Mouse (Mus musculus): ENCODE data around the gene Gadd45g. TPM values are rescaled to one million over a fixed set of nuclear protein-coding genes. Genes with fewer than 3 reads are reported as not detected.

Gene Gadd45g
- polyA plus RNA-seq, 1 experiment from 2014 or later = 60.1 TPM

DNA sequence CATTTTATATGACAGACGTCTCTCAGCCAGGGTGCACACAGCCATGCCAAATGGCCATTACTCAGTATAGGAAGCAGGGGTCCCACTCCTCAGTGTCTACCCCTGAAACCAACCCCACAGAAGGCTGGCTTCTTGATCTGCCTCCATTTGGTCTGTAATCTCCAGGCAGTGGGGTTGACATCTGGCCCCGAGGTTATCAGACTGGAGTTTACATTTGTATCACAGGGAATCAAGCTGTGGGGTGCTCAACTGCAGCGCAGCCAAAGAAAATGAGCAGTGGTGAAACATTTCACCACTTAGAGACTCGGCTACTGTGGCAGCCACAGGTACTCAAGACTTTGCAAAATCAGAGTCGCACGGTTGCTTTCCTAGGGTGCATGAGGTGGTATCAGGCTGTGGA is 5.8 kb upstream of the Gadd45g start:
- DNase-seq (ENCODE audit: low spot score) = no peak
- Histone ChIP-seq H3K4me1 (replicated peaks; ENCODE audit: insufficient read depth, low read length) (peaks cover 4% of the 10 kb centered on the region; the same call in 1 of the 2 replicates), H3K4me2 (ENCODE audit: low read length) (no peak overlapping the region), H3K27me3 (ENCODE audit: insufficient read depth, low read length) (no peaks in the 10 kb centered on the region), H3K27ac (no peak overlapping the region), H3K4me3 (replicated peaks; ENCODE audit: low read depth, low read length) (no peak overlapping the region), H3K36me3 (ENCODE audit: insufficient read depth, low read length) (no peaks in the 10 kb centered on the region), H3K9ac (ENCODE audit: low read depth, low read length) (no peak overlapping the region), H3K9me3 (replicated peaks; ENCODE audit: low read length) (no peaks in the 10 kb centered on the region)
- ATAC-seq (replicated peaks; ENCODE audit: low FRiP score, low read depth) = no peak
- no peak for TF ChIP-seq CTCF (IDR thresholded peaks at IDR 0.05; ENCODE audit: low read depth)
- 52% methylated on average over 6 of the region's 6 CpGs for WGBS

DNA sequence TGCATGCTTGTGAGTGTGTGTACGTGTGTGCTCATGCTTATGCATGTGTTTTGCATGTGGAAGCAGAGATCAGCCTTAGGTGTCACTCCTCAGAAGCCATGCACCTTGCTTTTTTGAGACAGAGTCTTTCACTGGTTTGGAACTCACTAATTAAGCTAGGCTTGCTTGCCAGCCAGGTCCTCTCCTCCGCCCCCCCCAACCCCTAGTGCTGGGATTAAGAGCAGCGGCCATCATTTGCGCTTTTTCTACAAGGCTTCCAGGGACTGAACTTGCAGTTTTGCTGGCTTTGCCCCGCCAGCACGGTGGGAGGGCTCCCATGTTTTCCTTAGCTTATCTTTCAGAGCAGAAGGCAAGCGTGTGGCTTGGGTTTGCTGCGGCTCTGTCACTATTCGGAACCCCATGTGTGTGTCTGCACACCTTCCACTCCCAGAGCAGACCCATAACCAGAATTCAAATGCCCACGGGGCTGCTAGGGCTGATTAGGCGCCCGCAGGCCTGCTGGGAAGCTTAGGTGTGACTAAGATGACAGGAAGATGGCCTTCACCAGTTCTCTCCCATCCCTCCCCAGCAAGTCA is 4.8 kb upstream of the Gadd45g start:
- ATAC-seq (replicated peaks; ENCODE audit: low FRiP score, low read depth) = no peak
- Histone ChIP-seq H3K27ac (no peak overlapping the region), H3K9ac (ENCODE audit: low read depth, low read length) (no peak overlapping the region)

DNA sequence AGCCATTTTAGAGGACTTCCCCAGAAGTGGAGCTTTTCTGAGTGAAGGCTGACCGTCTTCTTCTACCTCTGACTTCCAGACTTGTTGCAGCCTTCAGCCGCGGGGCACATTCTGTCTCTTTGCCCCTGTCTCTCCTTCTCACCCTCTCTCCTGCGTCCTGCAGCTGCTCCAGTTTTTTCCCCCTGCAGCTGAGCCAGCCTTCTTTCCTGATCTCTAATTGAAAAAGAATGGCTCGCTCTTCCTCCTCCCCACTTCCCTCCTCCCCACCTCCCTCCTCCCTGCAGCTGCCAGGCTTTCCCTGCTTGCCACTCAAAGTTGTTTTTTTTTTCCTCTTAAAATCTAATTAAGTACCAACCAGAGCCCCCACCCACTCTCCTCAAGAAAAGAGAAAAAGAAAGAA is 4.3 kb upstream of the Gadd45g start:
- peaks cover 4% of the 10 kb centered on the region; the same call in 1 of the 2 replicates for H3K4me1 ChIP-seq (replicated peaks; ENCODE audit: insufficient read depth, low read length)

More for the DNA sequence above, 4.8 kb upstream of the Gadd45g start:
- Histone ChIP-seq H3K36me3 (ENCODE audit: insufficient read depth, low read length) (no peaks in the 10 kb centered on the region), H3K4me2 (ENCODE audit: low read length) (no peak overlapping the region; the same call in 1 of the 2 replicates), H3K27me3 (ENCODE audit: insufficient read depth, low read length) (no peaks in the 10 kb centered on the region), H3K4me3 (replicated peaks; ENCODE audit: low read depth, low read length) (no peak overlapping the region), H3K4me1 (replicated peaks; ENCODE audit: insufficient read depth, low read length) (peaks cover 4% of the 10 kb centered on the region; the same call in 1 of the 2 replicates), H3K9me3 (replicated peaks; ENCODE audit: low read length) (no peaks in the 10 kb centered on the region)
- TF ChIP-seq CTCF (IDR thresholded peaks at IDR 0.05; ENCODE audit: low read depth) = no peak
- 40% methylated on average over 12 of the region's 12 CpGs for WGBS
- no peak for DNase-seq (ENCODE audit: low spot score)

DNA sequence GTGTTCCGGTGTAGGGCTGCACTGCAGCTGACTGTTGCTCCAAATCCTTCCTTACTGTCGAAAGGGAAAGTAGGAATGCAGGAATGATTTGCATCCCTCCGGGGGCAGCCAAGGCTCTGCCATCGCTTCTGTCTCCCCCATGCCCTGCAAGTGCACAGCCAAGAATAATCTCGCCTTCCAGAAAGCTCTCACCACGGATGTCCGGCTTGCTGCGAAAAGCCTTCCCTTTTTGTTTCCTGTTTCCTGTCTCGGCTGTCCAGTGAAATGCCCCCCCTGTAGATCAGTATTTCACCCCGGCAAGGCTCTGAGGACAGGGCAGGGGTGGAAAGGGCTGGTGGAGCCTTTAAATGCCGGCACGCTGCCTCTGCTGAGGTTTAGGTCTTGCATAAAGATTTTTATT is 3.7 kb upstream of the Gadd45g start:
- H3K4me3 ChIP-seq (replicated peaks; ENCODE audit: low read depth, low read length) = no peak overlapping the region; the same call in 1 of the 2 replicates
- H3K27ac ChIP-seq = no peak overlapping the region
- H3K4me2 ChIP-seq (ENCODE audit: low read length) = peak overlapping the region; percentile 39
- DNase-seq (ENCODE audit: low spot score) (no peak), ATAC-seq (replicated peaks; ENCODE audit: low FRiP score, low read depth) (no peak)
- H3K9me3 ChIP-seq (replicated peaks; ENCODE audit: low read length) = no peaks in the 10 kb centered on the region
- H3K36me3 ChIP-seq (ENCODE audit: insufficient read depth, low read length) = no peaks in the 10 kb centered on the region
- H3K27me3 ChIP-seq (ENCODE audit: insufficient read depth, low read length) = no peaks in the 10 kb centered on the region
- peak; percentile 15; the same call in 1 of the 2 replicates for TF ChIP-seq CTCF (IDR thresholded peaks at IDR 0.05; ENCODE audit: low read depth)
- H3K9ac ChIP-seq (ENCODE audit: low read depth, low read length) = peak overlapping the region; percentile 36; the same call in 1 of the 2 replicates
- peaks cover 4% of the 10 kb centered on the region for H3K4me1 ChIP-seq (replicated peaks; ENCODE audit: insufficient read depth, low read length)
- 7% methylated on average over 12 of the region's 12 CpGs for WGBS

More for the DNA sequence above, 4.3 kb upstream of the Gadd45g start:
- H3K4me3 ChIP-seq (replicated peaks; ENCODE audit: low read depth, low read length) = no peak overlapping the region
- DNase-seq (ENCODE audit: low spot score) (no peak), ATAC-seq (replicated peaks; ENCODE audit: low FRiP score, low read depth) (no peak)
- no peak overlapping the region for H3K27ac ChIP-seq
- peak overlapping the region; percentile 39 for H3K4me2 ChIP-seq (ENCODE audit: low read length)
- 16% methylated on average over 5 of the region's 5 CpGs for WGBS
- no peak overlapping the region for H3K9ac ChIP-seq (ENCODE audit: low read depth, low read length)
- no peaks in the 10 kb centered on the region for H3K9me3 ChIP-seq (replicated peaks; ENCODE audit: low read length)
- H3K36me3 ChIP-seq (ENCODE audit: insufficient read depth, low read length) = no peaks in the 10 kb centered on the region
- TF ChIP-seq CTCF (IDR thresholded peaks at IDR 0.05; ENCODE audit: low read depth) = no peak
- no peaks in the 10 kb centered on the region for H3K27me3 ChIP-seq (ENCODE audit: insufficient read depth, low read length)

DNA sequence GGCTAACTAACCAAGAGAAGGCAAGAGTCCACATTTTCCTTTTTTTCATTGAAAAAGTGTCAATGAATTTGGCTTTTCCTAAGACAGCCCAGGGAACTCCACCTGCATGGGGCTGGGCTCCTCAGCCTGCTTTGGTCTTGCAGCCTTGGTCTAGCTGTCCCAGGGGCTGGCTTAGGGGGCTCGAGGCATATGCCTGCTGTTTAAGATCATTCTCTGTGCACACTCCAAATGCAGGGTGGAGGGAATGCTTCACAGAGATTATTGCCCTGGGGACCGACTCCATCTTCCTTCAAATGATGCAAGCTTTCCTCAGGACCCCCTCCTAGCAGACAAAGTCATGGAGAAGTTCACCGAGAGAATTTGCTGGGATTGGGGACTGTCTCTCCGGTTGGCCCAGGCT is 3.2 kb upstream of the Gadd45g start:
- Histone ChIP-seq H3K4me1 (replicated peaks; ENCODE audit: insufficient read depth, low read length) (peaks cover 4% of the 10 kb centered on the region), H3K36me3 (ENCODE audit: insufficient read depth, low read length) (no peaks in the 10 kb centered on the region), H3K27me3 (ENCODE audit: insufficient read depth, low read length) (no peaks in the 10 kb centered on the region), H3K9ac (ENCODE audit: low read depth, low read length) (no peak overlapping the region), H3K9me3 (replicated peaks; ENCODE audit: low read length) (no peaks in the 10 kb centered on the region), H3K27ac (no peak overlapping the region), H3K4me3 (replicated peaks; ENCODE audit: low read depth, low read length) (no peak overlapping the region), H3K4me2 (ENCODE audit: low read length) (no peak overlapping the region)
- ATAC-seq (replicated peaks; ENCODE audit: low FRiP score, low read depth) = no peak
- 73% methylated on average over 4 of the region's 4 CpGs for WGBS
- DNase-seq (ENCODE audit: low spot score) = no peak
- TF ChIP-seq CTCF (IDR thresholded peaks at IDR 0.05; ENCODE audit: low read depth) = no peak

DNA sequence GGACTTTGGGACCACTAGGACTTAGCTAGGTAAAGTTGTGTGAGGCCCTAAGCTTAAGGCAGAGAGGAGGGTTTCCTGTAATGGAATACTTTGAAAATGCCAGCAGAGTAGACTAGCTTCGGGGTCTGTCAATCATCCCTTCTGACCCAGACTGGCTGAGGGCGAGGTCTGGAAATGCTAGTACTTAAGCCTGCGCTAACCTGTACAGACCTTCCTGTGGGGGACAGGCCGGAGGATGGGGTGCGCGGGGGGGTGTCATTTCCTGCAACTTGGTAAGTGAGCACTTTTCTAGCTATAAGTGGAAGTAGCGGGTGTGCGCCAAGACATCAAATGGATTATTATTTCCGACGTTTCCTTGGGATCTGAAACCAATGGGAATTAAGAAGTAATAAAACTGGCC is 2.4 kb upstream of the Gadd45g start:
- no peak overlapping the region for H3K4me3 ChIP-seq (replicated peaks; ENCODE audit: low read depth, low read length)
- H3K27ac ChIP-seq = no peak overlapping the region
- H3K27me3 ChIP-seq (ENCODE audit: insufficient read depth, low read length) = no peaks in the 10 kb centered on the region
- H3K36me3 ChIP-seq (ENCODE audit: insufficient read depth, low read length) = no peaks in the 10 kb centered on the region
- no peaks in the 10 kb centered on the region for H3K9me3 ChIP-seq (replicated peaks; ENCODE audit: low read length)
- no peak overlapping the region for H3K9ac ChIP-seq (ENCODE audit: low read depth, low read length)
- H3K4me2 ChIP-seq (ENCODE audit: low read length) = no peak overlapping the region
- TF ChIP-seq CTCF (IDR thresholded peaks at IDR 0.05; ENCODE audit: low read depth) = no peak
- 79% methylated on average over 10 of the region's 10 CpGs for WGBS
- no peak for DNase-seq (ENCODE audit: low spot score)
- peaks cover 11% of the 10 kb centered on the region for H3K4me1 ChIP-seq (replicated peaks; ENCODE audit: insufficient read depth, low read length)
- ATAC-seq (replicated peaks; ENCODE audit: low FRiP score, low read depth) = no peak

DNA sequence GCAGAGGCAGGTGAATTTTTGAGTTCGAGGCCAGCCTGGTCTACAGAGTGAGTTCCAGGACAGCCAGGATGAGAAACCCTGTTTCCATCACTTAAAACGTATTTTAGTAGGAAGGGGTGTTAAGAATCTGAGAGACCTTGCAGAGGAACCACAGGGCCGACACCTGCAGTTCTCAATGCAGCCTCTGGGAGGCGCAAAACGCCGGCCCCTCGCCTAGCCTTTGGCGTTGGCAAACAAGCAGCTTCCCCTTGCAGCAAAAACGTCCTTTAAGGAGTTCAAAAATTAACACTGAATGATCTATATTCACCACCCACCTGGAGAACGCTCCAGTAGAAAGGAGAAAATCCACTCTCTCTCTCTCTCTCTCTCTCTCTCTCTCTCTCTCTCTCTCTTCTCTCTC is 1.8 kb upstream of the Gadd45g start:
- Histone ChIP-seq H3K36me3 (ENCODE audit: insufficient read depth, low read length) (no peaks in the 10 kb centered on the region), H3K27ac (no peak overlapping the region), H3K9me3 (replicated peaks; ENCODE audit: low read length) (no peaks in the 10 kb centered on the region), H3K4me3 (replicated peaks; ENCODE audit: low read depth, low read length) (no peak overlapping the region), H3K4me1 (replicated peaks; ENCODE audit: insufficient read depth, low read length) (peaks cover 15% of the 10 kb centered on the region), H3K9ac (ENCODE audit: low read depth, low read length) (no peak overlapping the region), H3K27me3 (ENCODE audit: insufficient read depth, low read length) (no peaks in the 10 kb centered on the region), H3K4me2 (ENCODE audit: low read length) (no peak overlapping the region)
- ATAC-seq (replicated peaks; ENCODE audit: low FRiP score, low read depth) = no peak
- DNase-seq (ENCODE audit: low spot score) = peak; percentile 84
- 19% methylated on average over 10 of the region's 10 CpGs for WGBS
- peak; percentile 86 for TF ChIP-seq CTCF (IDR thresholded peaks at IDR 0.05; ENCODE audit: low read depth)
